Mouse (Mus musculus): Measurements from ENCODE around the gene Hnrnpll.
"Not testable (repeated sequence)": the region's sequence is repeated elsewhere in the genome, so short reads cannot be mapped to it uniquely, and the experiment has no call there.

Hnrnpll gene

DNA sequence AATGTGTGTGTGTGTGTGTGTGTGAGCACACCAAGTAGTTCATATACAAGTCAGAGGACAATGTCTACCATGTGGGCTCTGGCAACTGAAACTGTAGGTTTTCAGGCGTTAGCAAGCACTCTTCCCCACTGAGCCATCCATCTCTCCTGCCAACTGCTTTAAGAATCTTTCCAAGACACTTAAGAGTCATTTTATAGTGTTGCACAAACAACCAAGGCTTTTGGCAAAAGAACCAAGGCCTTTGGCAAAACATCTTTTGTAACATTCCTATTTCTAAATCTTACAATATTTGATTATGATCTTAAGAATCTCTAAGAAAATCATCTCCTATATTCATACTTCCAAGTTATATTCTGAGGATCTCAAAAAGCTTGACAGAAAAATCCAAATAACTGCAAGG is 2.4 kb downstream of the Hnrnpll start:
- in situ Hi-C loops (cut with MboI, MseI), result loop anchor here (5.0 kb wide), 1 partner anchor 48 kb away; no protein-coding TSS in a partner anchor

GRCm38 (mm10) chr17:80058501-80058900 is 3.6 kb downstream of the Hnrnpll start:
- in situ Hi-C loops (cut with MboI, MseI), result no loop called here

- in situ Hi-C loops (cut with MboI, MseI), result no loop called here
These were observed 8.0 kb downstream of the Hnrnpll start for GRCm38 (mm10) chr17:80053931-80054734.

GRCm38 (mm10) chr17:80051682-80052081 is 10.5 kb downstream of the Hnrnpll start:
- in situ Hi-C loops (cut with MboI, MseI), result no loop called here

GRCm38 (mm10) chr17:80049300-80049699 is 12.8 kb downstream of the Hnrnpll start:
- in situ Hi-C loops (cut with MboI, MseI), result loop anchor here (5.0 kb wide), 1 partner anchor 133 kb away; no protein-coding TSS in a partner anchor

GRCm38 (mm10) chr17:80048230-80048629 is 13.9 kb downstream of the Hnrnpll start:
- in situ Hi-C loops (cut with MboI, MseI), result loop anchor here (5.0 kb wide), 1 partner anchor 134 kb away; no protein-coding TSS in a partner anchor

DNA sequence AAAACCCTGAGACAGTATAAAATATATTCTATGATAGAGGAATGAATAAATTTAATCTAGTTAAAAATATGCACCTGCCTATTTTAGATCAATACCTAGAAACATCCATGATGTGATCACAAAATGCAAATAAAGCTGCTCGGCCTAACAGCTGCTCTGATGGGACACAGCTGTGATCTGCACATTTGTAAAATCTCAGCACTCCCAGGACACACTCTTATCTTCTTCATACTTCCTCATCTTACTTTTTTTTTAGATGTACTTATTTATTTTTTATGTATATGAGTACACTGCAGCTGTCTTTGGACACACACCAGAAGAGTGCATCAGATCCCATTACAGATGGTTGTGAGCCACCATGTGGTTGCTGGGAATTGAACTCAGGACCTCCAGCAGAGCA is 20.4 kb downstream of the Hnrnpll start:
- in situ Hi-C loops (cut with MboI, MseI), result no loop called here

DNA sequence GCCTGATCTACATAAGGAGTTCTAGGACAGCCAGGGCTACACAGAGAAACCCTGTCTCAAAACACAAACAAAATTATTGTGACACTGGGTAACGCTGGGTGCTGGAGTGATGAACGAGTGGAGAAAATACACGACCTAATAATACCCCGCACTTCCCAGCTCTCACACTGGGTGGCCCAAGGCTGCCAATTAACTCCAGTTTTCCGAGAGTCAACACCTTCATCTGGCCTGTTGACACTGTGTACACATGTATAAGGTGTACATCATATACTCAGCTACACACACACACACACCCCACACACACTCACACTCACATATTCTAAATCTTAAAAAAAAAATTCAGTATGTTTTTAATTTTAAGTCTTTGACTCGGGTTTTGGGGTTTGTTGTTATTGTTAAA is 33.5 kb downstream of the Hnrnpll start:
- in situ Hi-C loops (cut with MboI, MseI), result no loop called here

- in situ Hi-C loops (cut with MboI, MseI), result no loop called here
These were observed 35.8 kb downstream of the Hnrnpll start for GRCm38 (mm10) chr17:80026189-80026936.

GRCm38 (mm10) chr17:80022090-80022489 is 40.0 kb downstream of the Hnrnpll start:
- in situ Hi-C loops (cut with MboI, MseI), result loop anchor here (5.0 kb wide), 1 partner anchor 165 kb away; no protein-coding TSS in a partner anchor

GRCm38 (mm10) chr17:80020495-80020894 is 41.6 kb downstream of the Hnrnpll start:
- in situ Hi-C loops (cut with MboI, MseI), result loop anchor here (5.0 kb wide), 1 partner anchor 167 kb away; no protein-coding TSS in a partner anchor

DNA sequence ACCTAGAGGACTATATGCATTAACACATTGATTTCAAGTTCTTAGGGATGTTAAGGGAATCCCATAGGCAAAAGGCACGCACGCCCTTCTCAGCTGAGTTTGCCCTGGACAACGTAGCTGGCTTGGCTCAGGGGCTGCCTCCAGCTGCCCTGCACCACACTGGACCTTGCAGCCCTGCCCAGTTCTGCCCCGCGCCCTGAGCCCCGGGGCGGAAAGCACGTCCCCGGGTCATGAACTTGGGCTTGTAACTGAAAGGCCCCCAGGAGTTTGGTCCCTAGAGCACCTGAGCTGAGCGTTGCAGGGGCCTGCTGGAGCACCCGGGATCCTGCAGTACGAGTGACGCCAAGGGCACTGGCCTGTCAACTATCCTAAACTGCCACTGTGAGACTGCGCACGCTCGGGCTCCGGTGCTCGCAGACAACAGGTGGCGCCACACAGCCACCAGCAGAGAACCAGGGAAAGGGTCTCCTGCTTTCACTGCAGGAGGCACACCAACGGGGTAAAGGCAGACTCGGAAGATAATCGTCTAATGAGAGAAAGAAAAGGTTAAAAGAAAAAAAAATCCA is 43.1 kb downstream of the Hnrnpll start:
- in situ Hi-C loops (cut with MboI, MseI), result no loop called here

DNA sequence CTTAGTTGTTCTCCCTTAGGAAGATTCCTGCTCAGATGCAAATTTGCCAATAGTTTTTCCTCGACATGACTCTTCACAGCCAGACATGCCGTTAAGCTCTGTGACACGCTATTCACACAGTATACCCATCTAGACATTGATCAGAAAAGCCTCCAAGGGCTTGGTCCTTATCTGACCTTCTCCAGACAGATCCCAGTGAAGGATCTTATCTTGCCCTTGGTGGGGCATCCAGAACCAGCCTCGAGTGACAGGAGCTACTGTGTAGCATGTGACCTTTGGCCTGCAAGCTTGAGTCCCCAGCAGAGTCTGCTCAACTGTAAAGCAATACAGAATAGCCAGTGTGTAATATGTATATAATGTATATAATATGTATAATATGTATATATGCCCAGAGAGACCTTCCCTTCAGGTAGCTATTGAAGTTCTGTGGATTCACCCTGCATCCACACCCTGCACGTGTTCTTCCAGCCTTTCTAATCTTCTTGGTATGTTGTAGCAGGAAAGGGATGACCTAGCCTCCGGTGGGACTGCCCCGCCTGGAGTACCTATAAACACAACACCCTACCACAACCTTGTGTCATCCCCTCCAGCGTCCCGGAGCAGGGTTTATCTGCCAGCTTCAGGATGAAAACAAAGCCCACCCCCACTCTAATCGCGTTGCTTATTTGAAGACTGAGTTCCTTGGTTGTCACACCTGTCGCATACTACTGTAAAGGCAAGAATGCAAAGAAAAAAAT is 43.7 kb downstream of the Hnrnpll start:
- in situ Hi-C loops (cut with MboI, MseI), result no loop called here

GRCm38 (mm10) chr17:80017389-80017788 is 44.7 kb downstream of the Hnrnpll start:
- in situ Hi-C loops (cut with MboI, MseI), result no loop called here

GRCm38 (mm10) chr17:80016400-80016799 is 45.7 kb downstream of the Hnrnpll start:
- in situ Hi-C loops (cut with MboI, MseI), result not testable (repeated sequence)

DNA sequence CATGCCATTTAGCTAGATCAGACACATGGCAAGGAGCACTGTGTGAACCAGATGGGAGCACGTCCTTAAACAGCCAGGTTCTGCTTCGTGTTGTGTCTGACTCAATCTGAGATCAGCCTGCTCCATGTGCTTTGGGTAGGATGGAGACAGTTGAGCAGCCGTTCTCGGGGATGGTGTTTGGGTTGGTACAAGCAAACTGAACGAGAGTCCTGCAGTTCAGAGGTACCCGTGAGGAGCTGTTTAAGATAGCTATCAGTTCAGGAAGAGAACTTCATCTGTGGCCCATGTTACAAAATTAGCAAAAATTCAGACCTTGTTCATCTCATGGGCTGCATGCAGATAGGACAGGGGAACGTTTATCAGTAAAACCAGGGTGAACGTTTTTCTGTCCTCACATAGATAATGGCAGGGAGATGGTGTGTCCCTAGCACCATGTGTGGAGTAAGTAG is 47.7 kb downstream of the Hnrnpll start:
- in situ Hi-C loops (cut with MboI, MseI), result no loop called here

GRCm38 (mm10) chr17:80009926-80010325 is 52.2 kb downstream of the Hnrnpll start:
- in situ Hi-C loops (cut with MboI, MseI), result no loop called here

- in situ Hi-C loops (cut with MboI, MseI), result no loop called here
These were observed 53.3 kb downstream of the Hnrnpll start for GRCm38 (mm10) chr17:80008847-80009246.

DNA sequence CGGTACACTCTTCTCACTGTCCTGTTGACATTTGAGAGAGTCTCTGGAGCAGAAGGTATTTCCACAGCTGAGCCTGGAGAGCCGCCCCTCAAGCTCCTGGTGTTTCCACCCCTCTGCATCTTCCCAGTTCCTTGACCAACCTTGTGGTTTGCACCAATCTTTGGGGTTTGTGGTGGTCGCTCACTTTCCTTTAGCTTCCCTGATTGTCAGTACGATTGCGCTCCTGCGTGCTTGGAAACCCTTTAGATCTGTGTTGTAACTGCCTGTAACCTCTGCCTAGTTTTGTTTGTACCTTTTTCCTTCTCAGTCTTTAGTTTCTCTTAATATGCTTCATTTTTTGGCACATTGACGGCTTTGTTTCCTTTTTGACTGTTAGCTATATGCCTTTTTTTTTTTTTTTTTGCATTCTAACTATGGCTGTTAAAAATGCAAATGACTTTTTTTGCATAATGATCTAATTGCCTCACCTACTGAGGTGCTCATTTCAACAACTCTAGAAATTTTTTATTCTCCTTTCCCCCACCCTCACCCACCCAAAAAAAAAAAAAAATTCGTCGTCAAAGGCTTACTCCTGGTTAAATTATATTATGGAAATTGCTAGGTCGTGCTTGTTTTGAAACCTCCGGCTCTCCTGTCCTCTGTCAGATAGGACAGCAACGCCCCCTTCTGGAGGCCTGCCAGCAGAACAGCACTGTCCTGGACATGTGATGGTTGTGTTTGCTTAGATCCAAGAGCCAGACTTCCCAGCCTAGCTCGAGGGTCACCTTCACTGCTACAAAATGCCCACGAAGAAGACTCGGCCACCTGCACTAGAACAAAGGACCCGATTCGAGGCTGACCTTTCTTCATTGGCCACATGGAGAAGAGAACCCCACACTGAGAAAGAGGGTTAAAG is 57.5 kb downstream of the Hnrnpll start:
- in situ Hi-C loops (cut with MboI, MseI), result no loop called here

DNA sequence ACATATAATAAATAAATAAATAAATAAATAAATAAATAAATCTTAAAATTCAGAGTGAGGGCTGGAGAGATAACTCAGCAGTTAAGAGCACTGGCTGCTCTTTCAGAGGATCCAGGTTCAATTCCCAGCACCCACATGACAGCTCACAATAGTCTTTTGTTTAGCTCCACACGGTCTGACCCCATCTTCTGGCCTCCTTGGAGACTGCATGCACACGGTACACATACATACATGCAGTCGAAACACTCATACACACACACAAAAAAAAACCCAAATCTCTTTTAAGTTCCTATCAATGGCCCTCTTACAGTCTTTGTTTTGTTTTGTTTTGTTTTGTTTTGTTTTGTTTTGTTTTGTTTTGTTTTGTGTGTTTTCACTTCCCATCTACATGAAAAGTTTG is 58.3 kb downstream of the Hnrnpll start:
- in situ Hi-C loops (cut with MboI, MseI), result not testable (repeated sequence)
